Mouse (Mus musculus): ENCODE results near the gene Klhl29.

Klhl29 gene

GRCm38 (mm10) chr12:5285579-5285978 lies 89.9 kb downstream of the Klhl29 start:
- no peak for DNase-seq

- DNase-seq, result no peak
Measured at GRCm38 (mm10) chr12:5284961-5285360, 90.5 kb downstream of the Klhl29 start.

GRCm38 (mm10) chr12:5283654-5284053 lies 91.8 kb downstream of the Klhl29 start:
- DNase-seq, result no peak

- DNase-seq, result no peak
Measured at GRCm38 (mm10) chr12:5282611-5283010, 92.9 kb downstream of the Klhl29 start.

GRCm38 (mm10) chr12:5279873-5280272 lies 95.6 kb downstream of the Klhl29 start:
- DNase-seq, result no peak

GRCm38 (mm10) chr12:5277028-5277427 lies 98.5 kb downstream of the Klhl29 start:
- no peak for DNase-seq

- DNase-seq, result no peak
Measured at GRCm38 (mm10) chr12:5275507-5275936, 100.0 kb downstream of the Klhl29 start.

- DNase-seq, result no peak
Measured at GRCm38 (mm10) chr12:5274519-5274944, 101.0 kb downstream of the Klhl29 start.

- no peak for DNase-seq
Measured at GRCm38 (mm10) chr12:5273316-5274047, 102.0 kb downstream of the Klhl29 start.

GRCm38 (mm10) chr12:5270527-5270926 lies 105.0 kb downstream of the Klhl29 start:
- no peak for DNase-seq

GRCm38 (mm10) chr12:5269936-5270335 lies 105.5 kb downstream of the Klhl29 start:
- no peak for DNase-seq

- DNase-seq, result no peak
Measured at GRCm38 (mm10) chr12:5269061-5269460, 106.4 kb downstream of the Klhl29 start.

GRCm38 (mm10) chr12:5268188-5268612 lies 107.3 kb downstream of the Klhl29 start:
- DNase-seq, result no peak

- DNase-seq, result no peak
Measured at GRCm38 (mm10) chr12:5267271-5268187, 108.0 kb downstream of the Klhl29 start.

- DNase-seq, result no peak
Measured at GRCm38 (mm10) chr12:5266773-5267172, 108.7 kb downstream of the Klhl29 start.

- no peak for DNase-seq
Measured at GRCm38 (mm10) chr12:5261476-5261875, 114.0 kb downstream of the Klhl29 start.

GRCm38 (mm10) chr12:5258779-5259178 lies 116.7 kb downstream of the Klhl29 start:
- no peak for DNase-seq

- DNase-seq, result no peak
Measured at GRCm38 (mm10) chr12:5257174-5257573, 118.3 kb downstream of the Klhl29 start.

GRCm38 (mm10) chr12:5255079-5255478 lies 120.4 kb downstream of the Klhl29 start:
- DNase-seq, result no peak

GRCm38 (mm10) chr12:5254246-5254982 lies 121.1 kb downstream of the Klhl29 start:
- no peak for DNase-seq

GRCm38 (mm10) chr12:5253289-5254005 lies 122.0 kb downstream of the Klhl29 start:
- no peak for DNase-seq

- DNase-seq, result no peak
Measured at GRCm38 (mm10) chr12:5252569-5252968, 122.9 kb downstream of the Klhl29 start.
